Mouse (Mus musculus) ES-CJ7 (cell line): ENCODE data around the gene Fryl.

Source experiments
- DNase-seq: peaks from one replicate; pipeline ENCODE4 v3.0.0; 2011; ENCODE audit warnings: low read depth, low spot score

Fryl gene

GRCm38 (mm10) chr5:73160440-73160839, 96.0 kb downstream of the Fryl start:
- DNase-seq = no peak

DNA sequence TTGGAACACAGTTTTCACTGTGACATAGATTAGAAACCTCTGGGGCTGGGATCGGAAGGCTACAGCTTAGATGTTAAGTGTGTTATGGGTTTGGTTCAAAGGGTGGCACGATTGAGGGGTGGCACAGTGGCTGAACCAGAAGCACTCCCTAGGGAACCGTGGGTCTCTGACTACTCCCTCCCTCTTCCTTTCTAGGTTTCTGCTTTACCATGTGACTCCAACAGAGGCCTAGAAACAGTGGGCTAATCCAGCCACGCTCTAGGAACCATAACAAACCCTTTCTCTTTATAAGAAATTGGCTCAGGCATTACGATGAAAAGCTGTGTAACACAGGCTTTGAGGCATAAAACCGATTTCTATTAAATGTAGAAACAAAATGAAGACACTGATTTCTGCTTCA, 98.9 kb downstream of the Fryl start:
- no peak for DNase-seq

DNA sequence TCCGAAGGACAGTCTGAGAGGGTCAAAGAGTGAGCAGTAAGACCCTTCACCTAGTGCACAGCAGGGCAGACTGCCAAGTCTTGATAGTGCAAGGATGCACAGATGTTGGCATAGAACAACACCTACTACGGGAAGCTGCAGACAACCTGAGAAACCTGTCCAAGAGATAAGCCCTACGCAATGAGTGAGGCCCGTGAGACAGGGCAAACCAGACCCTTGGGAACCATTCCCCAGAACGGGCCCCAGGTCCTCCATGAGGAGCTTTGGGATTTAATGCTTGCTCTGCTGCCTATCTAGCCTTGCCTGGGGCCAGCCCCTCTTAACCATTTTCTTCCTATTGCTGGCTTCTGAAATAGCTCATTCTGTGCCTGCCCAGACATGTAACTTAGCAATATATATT, 99.4 kb downstream of the Fryl start:
- no peak for DNase-seq

GRCm38 (mm10) chr5:73156226-73156926, 100.0 kb downstream of the Fryl start:
- DNase-seq = peak; percentile 46

- no peak for DNase-seq
Measured at GRCm38 (mm10) chr5:73153802-73154465, 102.5 kb downstream of the Fryl start.

- DNase-seq = peak; percentile 71
Measured at GRCm38 (mm10) chr5:73152206-73152605, 104.2 kb downstream of the Fryl start.

- DNase-seq = no peak
Measured at GRCm38 (mm10) chr5:73150877-73151445, 105.5 kb downstream of the Fryl start.

GRCm38 (mm10) chr5:73144987-73145386, 111.4 kb downstream of the Fryl start:
- DNase-seq = no peak

GRCm38 (mm10) chr5:73141712-73142111, 114.7 kb downstream of the Fryl start:
- DNase-seq = peak; percentile 53

GRCm38 (mm10) chr5:73141161-73141560, 115.3 kb downstream of the Fryl start:
- DNase-seq = peak; percentile 72

DNA sequence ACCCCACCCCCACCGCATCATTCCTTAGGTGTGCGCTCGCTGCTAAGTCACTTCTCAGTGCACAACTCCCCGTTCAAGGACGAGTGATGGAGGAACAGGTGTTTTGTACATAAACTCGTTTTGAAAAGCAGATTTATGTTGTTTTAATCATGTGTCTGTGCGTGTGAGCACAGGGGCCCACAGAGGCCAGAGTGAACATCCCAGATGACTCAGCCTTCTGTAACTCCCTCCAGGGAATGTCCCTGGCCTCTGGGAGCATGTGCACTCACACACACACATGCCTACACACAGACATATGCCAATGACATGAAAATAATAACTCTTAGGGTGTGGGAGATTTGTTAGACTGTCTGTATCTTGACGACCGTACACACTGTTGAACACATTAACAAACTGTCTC, 118.9 kb downstream of the Fryl start:
- DNase-seq = no peak

DNA sequence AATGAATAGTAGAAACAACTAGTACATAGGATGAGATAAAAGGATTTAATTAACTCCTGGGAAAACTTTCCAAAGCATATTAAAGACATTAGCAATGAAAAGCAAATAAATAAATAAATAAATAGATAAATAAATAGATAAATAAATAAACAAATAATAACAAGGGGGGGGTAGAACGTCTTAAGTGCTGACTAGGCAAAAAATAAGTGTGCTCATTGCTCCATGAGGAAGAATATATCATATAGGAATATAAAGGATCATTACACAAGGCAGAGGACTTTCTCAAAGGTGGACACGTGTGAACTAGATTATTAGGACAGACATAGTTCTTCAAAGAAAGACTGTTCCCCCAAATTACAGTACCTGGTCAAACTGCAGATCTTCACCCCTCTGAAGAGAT, 120.5 kb downstream of the Fryl start:
- no peak for DNase-seq

GRCm38 (mm10) chr5:73135131-73135530, 121.3 kb downstream of the Fryl start:
- DNase-seq = no peak

DNA sequence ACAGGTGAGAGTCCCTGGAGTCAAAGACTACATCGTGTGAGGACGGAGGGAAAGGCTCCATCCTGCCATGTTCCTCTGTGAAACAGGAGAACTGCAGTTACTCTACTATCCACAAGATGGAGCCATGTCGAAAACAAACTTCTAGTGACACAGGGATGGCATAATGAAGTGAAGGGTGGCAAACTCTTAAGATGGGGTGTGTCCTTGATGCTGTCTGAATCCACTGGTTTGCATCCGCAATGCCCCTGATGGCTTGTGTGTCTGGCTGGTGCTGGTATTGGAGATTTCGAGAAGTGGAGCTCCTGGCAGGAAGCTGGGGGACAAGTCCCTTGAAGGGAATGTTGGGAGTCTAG, 122.6 kb downstream of the Fryl start:
- DNase-seq = peak; percentile 50

- DNase-seq = no peak
Measured at GRCm38 (mm10) chr5:73132998-73133832, 123.2 kb downstream of the Fryl start.

DNA sequence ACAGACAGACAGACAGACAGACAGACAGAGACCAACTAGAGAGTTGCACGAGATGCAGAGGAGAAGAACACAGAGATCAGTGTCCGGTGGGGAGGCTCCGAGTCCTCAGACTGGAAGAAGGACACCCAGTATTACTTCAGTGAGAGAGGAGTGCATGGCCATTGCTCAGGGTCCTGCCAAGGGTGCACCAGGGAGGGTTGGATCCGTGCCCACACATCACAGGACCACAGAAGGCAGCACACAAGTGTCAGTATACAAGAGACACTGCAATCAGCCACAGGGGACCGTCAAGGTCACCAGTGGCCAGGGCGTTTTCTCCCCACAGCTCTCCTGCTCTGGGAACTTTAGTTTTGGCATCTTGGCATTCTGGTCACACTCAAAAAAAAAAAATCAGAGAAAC, 125.4 kb downstream of the Fryl start:
- no peak for DNase-seq

- DNase-seq = no peak
Measured at GRCm38 (mm10) chr5:73129871-73130270, 126.5 kb downstream of the Fryl start.

- DNase-seq = no peak
Measured at GRCm38 (mm10) chr5:73119969-73120725, 136.3 kb downstream of the Fryl start.

- DNase-seq = no peak
Measured at GRCm38 (mm10) chr5:73119524-73119923, 136.9 kb downstream of the Fryl start.

- DNase-seq = no peak
Measured at GRCm38 (mm10) chr5:73118786-73119185, 137.6 kb downstream of the Fryl start.

DNA sequence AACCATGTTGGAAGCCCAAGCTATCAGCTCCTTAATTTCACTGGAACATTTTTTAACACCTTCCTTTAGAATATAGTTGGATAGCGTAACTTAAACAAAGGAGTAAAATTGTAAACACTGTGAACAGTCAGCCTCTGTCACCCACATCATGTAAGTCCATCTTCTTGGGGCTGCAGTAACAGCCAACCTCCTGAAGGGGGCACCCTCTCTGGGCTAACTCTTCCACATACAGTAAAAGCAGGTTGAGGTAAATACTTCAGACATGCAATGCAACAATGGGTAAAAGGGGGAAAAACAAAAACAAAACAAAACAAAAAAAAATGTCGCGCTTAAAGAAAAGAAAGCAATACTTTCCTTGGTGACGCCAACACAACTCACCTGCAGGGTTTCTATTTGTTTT, 141.5 kb downstream of the Fryl start:
- DNase-seq = peak; percentile 75

DNA sequence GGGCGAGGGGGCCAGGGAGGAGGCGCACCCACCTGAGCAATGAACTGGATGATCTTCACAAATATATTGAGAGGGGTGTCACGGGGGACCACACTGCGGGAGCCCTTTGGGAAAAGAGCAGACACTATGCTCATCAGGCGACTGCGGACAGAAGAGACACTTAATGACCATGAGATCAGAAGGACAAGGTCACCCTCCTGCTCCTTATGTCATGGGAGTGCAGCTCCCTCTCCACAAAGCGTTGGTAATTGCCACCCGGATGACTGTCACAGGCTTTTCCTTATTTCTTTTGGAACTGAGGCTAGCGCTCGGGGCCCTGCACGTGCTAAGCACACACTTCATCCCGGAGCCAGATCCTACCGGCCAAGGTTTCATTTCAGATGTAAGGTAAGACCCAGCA, 144.1 kb downstream of the Fryl start:
- no peak for DNase-seq
